Mouse (Mus musculus): ENCODE data around the gene Slc35a5.

Gene Slc35a5

DNA sequence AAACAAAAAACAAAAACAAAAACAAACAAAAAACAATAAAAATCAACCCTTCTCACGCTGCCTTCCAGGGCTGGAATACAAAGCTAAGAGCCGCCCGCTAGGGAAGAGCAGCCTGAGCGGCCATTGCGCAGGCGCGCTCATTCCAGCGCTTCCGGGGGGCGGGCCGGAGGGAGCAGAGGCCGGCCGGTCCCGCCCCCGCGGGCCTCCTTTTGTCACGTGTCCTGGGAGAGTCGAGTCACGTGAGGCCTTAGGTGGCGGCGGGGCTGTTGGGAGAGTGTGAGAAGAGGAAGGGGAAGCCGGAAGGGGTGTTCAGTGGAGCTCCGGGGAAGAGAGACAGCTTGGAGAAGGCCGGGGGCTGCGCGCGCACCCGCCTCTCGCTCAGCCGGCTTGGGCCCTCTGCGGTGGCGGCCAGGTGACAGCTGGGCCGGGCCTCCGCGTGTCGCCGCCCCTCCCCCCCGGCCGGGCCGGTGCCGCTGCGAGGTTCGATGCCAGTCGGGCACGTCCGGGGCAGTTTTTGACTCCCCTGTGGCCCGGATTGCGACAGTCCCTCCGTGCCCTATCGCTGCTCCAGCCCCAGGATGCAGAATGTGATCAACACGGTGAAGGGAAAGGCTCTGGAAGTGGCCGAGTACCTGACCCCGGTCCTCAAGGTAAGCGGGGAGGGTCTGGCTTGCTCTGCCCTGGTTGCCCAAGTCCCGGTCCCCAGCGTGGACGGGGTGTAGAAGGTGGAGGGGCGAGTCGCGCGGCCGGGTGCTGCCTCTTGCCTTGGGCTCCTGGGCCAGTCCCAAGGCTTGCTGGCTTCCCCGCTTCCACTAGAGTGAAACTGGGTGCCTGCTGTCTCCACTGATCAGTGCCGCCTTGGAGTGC, at the start of gene Slc35a5, which contains the start of gene Atg3:
Slc35a5 (minus strand) TSS at position 185 of the 867 bp plus-strand sequence.
Atg3 (plus strand) TSS at position 264 of the 867 bp plus-strand sequence.
- peak; percentile 96 for DNase-seq (ENCODE audit: low spot score)

DNA sequence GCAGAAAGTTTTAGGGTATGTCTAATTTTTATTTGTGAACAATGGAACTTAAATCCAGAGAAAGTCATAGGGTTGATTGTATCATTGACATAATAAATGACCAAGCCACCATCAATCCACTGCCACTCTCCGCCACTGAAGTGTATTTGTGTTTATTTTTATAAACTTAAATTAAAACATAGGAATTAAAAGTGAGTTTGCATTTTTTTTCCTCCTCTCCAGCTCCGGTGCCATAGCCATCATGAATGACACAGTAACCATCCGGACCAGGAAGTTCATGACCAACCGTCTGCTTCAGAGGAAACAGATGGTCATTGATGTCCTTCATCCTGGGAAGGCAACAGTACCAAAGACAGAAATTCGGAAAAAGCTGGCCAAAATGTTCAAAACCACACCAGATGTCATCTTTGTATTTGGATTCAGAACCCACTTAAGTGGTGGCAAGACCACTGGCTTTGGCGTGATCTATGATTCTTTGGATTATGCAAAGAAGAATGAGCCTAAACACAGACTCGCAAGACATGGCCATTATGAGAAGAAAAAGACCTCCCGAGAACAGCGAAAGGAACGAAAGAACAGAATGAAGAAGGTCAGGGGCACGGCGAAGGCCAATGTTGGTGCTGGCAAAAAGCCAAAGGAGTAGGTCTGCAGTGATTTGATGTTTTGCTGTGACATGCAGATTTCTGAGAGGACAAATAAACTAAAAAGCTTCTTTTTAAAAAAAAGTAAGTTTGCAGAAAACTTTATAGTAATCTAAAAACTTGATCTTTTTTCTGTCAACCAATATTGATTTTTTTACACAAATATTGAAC, 46.6 kb upstream of the Slc35a5 start:
- DNase-seq (ENCODE audit: low spot score) = no peak

DNA sequence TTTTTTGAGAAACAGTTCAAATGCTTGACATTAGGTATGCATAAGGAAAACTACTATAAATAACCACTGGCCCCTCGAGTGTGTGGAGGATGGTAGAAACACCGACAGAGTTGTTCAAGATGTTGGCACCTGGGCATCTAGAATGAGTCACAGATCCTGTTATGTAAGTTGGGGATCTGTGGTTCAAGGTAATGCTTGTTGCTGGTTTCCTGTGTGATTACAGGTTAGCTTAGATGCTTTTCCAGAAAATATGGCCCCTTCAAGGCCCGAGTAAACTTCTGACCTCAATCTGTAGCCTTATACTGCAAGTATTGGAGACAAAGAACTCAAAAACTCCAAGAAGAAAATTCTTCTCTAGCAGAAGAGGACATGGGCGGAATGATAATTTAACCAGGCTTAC, 45.9 kb upstream of the Slc35a5 start:
- DNase-seq (ENCODE audit: low spot score) = no peak

DNA sequence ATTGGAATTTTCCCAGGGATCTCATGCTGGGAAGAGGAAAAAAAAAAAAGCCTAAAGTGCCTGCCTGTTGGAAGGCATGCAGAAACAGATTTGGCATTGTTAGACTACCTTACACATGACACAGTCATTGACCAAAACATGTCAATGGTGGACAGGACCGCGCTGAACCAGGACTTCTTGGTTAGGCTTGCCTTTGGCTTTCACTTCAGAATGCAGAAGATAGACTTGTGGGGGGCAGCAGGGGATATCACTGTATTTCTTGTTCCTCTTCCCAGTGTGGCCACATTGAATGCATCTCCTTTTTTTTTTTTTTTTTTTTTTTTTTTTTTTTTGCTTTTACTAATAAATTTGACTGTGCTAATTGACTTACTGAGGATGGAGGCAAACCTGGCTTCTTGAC, 42.9 kb upstream of the Slc35a5 start:
- no peak for DNase-seq (ENCODE audit: low spot score)

DNA sequence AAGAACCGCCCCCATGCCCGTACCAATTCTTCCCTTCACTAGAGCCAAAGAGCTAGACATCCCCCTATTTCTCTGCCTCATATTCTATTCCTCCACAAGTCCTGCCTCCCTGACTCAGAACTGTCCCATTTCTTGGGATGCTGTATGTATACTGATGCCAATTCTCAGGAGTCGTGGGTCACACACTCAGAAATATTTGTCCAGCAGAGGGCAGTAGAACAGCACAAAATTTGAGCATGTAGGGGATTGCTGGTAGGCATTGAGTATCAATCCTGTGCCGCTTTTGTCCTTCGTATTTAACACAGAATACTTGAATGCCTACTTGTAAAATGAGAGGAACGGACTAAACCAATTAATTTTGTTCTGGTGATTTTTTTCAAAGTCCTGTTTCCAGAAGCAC, 38.3 kb upstream of the Slc35a5 start:
- peak; percentile 65 for DNase-seq (ENCODE audit: low spot score)

DNA sequence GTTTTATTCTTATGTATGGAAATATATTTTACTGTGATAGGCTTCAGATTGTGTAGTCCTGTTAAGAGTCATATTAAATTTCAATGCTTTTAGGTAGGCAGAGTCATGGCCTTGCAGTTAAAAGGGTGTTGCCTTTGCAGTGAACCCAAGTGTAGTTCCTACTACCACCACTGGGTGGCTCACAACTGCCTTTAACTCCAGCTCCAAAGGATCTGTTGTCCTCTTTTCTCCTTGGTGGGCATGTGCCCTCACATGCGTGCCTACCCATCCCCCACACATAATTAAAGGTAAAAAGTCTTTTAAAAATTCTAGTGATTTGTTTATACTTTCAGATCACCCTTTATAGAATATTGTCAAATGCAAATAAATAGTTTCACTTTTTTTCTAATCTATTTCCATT, 34.1 kb upstream of the Slc35a5 start:
- DNase-seq (ENCODE audit: low spot score) = peak; percentile 75

DNA sequence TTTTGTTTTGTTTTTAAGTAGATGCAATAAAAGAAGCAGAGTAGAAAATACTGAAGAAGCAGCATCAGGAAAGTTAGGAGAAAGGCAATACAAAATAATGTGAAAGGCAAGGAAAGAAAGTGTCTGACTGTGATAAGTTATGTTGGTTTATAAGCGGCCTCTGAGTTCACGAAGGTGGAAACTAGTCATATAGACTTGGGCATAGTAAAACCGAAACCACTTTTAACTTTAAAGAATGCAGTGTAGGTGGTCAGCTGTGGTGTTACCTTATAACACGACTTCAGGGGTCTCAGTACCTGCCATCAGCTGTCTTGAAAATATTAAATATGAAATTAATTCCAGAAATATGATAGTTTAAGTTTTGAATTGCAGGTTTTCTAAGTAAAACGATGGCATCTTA, 23.3 kb upstream of the Slc35a5 start:
- no peak for DNase-seq (ENCODE audit: low spot score)

DNA sequence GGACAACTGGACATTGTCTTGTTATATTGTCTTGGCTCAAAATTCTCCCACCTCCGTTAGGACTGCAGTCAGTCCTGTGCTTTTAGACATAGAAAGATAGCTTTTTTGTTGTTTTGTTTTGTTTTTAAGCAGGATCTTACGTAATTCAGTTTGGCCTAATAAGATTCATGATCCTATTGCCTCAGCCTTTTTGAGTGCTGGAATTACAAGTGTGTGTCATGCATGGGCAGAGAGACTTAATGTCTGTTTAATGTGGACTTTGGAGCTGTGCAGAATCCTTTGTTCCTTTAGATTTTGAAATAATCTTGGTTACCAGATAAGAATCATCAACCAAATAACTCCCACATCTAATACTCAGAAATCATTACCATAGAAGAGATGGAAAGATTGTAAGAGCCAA, 20.0 kb upstream of the Slc35a5 start:
- DNase-seq (ENCODE audit: low spot score) = no peak

DNA sequence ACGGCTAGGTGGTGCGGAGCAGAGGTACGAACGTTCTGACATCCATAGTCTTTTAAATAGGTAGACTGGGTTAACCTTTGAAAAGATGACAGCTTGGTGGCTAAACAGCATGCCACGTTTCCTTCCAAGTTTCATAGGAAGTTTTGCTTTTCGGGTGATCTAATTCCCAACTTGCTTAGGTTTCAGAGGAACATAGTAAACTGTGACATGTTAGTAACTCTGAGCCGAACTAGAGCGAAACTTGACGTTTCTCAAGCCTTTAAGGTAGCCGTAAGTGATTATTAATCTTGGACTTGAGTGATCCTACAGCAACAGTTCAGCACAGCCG, 847 bp upstream of the Slc35a5 start:
- no peak for DNase-seq (ENCODE audit: low spot score)

DNA sequence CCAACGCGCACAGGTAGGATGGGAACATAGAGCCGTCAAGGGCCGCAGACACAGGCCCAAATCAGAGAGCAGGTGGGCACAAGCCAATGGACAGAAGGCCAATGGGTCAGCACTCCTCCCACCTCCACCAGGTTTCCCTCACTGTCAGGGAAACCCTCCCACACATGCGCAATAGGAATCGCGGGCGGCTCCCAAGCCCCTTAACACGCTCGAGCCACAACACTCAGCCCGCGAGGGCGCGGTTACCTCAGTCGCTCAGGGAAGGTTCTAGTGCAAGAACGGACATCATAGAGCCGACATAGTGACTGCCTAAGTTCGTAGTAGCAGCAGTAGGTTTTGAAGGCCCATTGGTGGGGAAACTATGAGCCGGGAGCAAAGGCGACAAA, 377 bp downstream of the Slc35a5 start:
- DNase-seq (ENCODE audit: low spot score) = peak; percentile 76

DNA sequence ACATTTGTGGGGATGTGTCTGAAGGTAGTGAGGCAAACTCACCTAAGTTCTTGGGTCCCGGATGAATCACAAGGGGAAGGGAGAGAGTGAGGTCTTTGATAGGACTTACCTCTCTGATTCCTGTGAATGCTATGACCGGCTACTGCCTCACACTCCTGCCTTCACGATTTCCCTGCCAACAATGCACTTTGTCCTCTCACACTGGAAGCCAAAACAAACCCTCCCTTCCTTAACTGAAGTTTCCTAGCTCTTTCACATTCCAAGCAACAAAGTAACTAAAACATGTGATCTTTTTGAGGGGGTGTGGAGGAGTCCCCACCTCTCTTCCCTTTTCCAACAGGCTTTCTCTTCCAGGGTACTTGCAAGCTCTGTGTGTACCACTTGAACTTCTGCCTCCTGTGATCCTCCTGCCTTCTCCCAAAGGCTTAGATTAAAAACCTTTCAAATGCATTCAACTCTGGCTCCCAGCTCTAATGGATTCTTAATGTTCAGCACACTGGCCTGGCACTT, 3.7 kb downstream of the Slc35a5 start:
- no peak for DNase-seq (ENCODE audit: low spot score)

DNA sequence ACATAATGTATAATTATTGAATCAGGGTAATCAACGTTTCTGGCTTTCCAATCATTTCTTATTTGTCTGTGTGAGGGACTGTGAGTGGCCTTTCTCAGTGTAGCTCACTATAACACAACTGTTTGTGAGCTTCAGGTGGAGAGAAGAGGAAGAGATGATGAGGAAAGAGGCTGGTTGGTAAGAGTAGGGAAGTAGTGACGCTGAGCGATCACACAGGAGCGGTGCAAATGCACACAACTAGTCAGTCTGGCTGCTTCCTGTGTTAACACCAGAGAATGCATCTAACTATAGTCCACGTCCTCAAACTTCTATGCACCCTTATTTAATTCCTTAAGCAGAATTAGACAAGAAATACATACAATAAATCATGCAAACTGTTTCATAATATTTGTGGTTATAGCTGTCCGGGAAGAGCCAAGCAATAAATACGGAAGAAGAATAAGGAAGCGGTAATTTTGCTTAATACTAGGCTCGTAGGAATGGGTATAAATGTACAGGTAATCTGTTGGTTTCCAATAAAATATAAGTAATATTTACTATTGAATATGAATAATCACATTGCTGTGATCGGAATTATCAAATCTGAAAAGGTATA, 9.9 kb downstream of the Slc35a5 start:
- DNase-seq (ENCODE audit: low spot score) = no peak

DNA sequence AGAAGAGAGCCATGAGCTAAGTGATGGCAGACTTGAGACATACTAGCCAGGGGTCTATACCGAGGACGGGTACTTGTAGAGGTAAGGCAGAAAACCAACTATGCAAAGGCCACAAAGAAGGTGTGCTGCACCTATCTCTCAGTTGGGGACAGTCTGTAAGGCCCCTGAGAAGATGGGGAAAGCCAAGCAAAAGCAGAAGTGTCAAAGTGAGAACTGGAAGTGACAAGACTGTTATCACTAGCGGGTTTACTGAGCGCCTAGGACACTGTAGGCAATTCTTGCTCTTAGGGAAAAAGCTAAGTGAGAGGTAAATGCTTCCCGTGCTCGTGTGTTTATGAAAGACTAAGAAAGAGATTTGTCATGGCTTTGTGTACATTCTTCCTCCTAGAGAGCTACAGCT, 13.4 kb downstream of the Slc35a5 start:
- no peak for DNase-seq (ENCODE audit: low spot score)

DNA sequence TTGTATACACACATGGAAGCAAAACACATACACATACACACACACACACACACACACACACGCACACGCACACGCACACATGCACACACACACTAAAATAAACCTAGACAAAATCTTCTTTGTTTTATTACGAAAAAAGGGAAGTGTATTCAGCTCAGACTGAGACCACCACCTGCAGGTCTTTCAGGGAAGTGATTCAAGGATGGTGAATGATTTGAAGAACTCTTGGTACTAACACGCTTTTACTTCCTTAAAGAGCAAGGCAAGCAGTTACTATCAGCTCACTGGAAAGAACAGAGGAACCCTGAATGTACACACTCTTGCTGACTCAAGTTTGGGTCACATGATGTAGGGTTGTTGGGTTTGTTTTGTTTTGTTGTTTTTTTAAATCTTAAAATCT, 15.9 kb downstream of the Slc35a5 start:
- no peak for DNase-seq (ENCODE audit: low spot score)

DNA sequence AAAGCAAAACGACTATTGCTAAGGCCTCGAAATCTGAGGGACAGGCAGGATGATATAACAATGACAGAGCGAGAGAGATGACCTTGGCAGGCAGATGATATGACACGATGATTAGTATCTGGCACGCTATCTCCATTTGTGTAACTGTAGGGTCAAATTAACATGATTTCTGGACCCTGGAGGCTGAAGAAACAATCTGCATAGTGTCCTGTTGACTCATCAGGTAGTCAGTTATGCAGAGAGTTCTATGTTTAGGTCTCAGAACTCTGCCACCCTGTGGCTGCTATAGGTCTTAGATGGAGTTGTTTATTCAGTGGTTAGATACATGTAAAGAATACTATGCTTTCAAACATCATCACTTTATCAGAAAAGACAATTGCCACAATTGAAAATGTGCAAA, 16.8 kb downstream of the Slc35a5 start:
- DNase-seq (ENCODE audit: low spot score) = no peak

DNA sequence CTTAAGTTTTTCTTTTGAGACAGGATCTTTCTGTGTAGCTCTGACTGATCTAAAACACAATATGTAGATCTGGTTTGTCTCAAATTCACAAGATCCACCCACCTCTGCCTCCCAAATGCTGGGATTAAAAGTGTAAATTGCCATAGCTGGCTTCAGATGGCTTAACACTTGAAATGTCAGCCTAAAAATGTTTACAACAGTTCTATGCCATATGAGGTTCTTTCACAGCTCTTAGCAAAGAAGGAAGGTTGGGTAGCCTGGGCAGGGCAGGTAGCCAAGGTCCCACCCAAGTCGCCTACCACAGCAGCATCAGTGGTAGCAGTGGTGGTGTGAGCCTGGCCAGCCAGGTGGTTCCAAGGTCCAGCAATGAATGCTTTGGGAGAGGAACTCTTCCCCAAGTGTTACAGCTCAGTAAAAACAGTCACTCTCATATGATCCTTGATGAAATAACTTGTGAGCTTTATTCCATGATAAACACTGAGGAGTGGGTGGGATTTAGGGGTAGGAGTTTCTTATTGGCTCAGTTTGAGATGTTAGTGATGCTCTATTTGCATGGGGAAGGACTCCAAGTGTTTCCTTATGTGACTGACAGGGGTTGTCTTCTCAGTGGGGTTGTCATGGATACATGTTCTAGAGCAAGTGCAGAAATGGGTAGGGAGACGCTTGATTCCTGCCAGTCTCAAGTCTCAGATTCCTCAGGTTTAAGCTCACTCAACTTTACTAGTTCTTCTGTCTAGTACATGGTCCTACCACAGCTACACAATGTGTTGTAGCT, 30.4 kb downstream of the Slc35a5 start:
- no peak for DNase-seq (ENCODE audit: low spot score)

DNA sequence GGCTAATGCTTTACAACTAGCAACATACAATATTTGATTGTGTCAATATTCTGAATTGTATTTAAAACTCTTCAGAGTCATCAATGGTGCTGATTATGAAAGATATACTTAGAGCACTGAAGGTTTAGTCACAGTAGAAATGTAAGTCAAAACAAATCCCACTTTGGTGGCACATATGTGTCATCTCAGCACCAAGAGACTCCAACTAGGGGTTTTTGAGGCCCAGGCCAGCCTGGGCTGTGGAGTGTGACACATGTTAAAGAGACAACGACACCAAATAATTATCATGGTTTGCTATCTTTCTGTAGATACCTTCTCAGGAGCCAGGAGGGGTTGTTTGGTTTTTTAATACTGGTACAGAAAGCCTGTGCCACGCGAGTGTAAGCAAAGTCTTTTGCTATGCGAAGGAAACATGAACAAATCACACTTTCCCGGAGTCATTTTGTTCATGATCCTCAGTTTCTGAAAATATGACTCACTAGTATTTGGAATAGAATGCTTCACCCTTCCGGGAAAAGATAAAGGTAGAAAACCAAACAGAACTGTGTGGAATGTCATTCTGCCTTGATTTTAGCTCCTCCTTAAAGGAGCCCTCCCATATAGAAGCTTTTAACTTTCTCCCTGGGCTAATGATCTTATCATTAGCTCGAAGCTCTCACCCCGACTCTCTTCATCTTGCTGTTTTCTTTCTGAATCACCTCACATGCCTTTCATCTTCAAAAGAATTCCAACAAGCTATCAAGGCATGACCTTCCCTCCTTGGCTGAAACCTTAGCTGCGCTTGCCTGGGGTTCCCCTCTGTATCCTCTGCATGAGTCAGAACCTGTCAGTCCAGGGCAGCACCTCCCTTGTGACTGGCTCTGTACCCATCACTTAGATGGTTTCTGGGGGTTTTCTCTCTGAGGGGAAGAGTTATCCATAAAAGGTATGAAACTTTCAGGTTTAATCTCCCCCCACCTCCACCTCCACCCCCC, 34.0 kb downstream of the Slc35a5 start:
- no peak for DNase-seq (ENCODE audit: low spot score)

DNA sequence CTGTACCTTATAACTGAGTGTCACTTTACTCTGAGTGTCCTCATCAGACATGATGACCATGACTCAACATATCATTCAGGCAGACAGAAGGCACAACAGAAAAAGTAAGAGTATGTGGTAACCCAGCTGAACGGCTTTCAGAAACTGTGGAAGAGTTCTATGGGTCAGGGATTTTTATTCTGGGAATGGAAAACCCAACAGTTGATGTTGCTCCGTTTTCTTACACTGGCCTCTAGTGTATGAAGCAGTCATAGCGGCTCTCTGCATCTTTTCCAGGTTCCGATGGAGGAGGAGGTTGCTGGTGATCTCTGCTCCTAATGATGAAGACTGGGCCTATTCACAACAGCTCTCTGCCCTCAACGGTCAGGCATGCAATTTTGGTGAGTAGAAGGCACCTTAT, 35.9 kb downstream of the Slc35a5 start:
- DNase-seq (ENCODE audit: low spot score) = no peak

DNA sequence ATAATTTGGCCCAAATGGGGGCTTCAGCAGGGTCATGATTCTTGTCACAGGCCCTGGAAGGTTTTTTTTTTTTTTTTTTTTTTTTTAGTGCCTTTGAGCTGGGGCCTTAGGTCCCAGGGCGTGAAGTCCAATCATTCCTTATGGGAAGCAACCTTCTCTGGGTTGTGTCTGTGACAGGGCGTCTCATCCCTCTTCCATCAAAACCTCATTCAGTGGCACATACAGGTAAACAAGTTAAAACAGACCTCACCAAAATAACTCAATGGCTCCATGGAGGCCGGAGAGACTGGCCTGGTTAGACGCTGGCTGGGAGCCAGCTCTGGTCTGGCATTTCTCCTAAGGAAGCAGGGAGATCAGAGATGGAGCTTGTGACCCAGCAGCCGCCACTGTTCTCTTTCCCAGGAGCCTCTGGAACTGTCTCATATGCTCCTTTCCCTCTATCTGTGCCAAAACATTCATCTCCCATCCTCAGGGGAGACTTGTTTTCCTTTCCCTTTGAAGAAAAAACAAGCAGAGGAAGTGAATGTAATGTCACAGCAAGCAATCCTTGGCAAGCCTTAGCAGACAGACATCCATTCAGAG, 37.6 kb downstream of the Slc35a5 start:
- DNase-seq (ENCODE audit: low spot score) = peak; percentile 58

DNA sequence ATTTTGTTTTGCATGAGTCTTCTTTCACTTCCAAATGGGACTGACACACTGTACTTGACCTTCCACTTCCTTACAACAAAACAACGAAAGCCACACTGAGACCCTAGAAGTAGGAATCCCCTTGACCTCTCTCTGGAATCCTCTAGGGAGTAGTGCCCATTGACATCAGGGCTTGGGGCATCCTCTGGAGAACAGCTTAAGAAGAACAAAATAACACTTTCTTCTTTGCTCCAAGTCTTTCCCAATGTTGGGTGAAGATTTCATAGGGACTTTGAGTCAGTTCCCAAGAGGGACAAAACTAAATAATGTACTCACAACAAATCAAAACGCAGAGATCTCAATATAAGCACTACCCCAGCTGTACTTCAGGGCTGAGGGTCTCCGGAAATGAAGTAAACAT, 39.7 kb downstream of the Slc35a5 start:
- DNase-seq (ENCODE audit: low spot score) = no peak

All from urinary bladder, postnatal 14 days (tissue).